In the genomic region with DNA sequence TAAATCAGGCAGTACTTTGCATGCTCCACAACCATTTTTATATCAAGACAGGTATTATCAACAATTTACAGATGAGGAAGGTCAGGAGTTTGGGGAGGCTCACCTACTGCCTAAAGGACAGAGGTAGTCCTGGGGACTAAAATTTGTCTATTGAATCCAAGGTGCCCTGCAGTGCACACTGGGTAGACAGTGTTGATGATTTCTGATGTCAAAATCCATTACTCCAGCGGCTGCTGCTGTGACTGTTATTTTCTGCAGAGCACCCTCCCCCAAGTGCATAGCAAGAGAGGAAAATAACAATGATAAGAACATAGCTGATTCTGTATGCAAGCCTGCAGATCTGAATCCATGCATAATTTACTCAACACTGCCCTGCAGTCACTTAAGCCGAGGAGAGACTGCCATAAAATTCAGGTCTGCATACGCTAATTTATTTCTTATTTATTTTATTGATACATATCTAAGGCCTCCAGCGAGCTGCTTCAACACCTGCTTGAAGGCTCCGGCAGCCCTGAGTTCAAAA, we compare ENCODE assay signal across 26 mouse cellular contexts.
DNase-seq lines count a peak whose midpoint lies in the region; ATAC-seq and TF ChIP-seq lines count a peak whose summit lies in the region.
"Had no signal": no experiment of that assay in that cellular context is flagged by ENCODE, and none has a peak within 500 bp of the region (broad histone marks: within the 10 kb centered on the region; RNA-seq: fewer than 3 reads in every experiment).

No protein-coding gene starts in this region.

- 59% methylated on average over 5 of the region's 5 CpGs for WGBS in forebrain, embryonic 13.5 days
- 78% methylated on average over 5 of the region's 5 CpGs for WGBS in forebrain, embryonic 10.5 days
- 53% methylated on average over 5 of the region's 5 CpGs for WGBS in hindbrain, embryonic 14.5 days
- WGBS in hindbrain, postnatal 0 days = 60% methylated on average over 5 of the region's 5 CpGs
- 33% methylated on average over 5 of the region's 5 CpGs for WGBS in midbrain, embryonic 16.5 days
- 82% methylated on average over 5 of the region's 5 CpGs for WGBS in cerebellum, adult 2 months

- no peak overlapping the region for H3K4me2 ChIP-seq in forebrain, embryonic 13.5 days
- H3K4me2 ChIP-seq in hindbrain, embryonic 14.5 days (replicated peaks) = no peak overlapping the region
- no peak overlapping the region for H3K4me2 ChIP-seq in hindbrain, postnatal 0 days (ENCODE audit: low read depth, low read length)
- H3K4me2 ChIP-seq in midbrain, embryonic 16.5 days (ENCODE audit: low read length) = no peak overlapping the region
- H3K4me2 ChIP-seq: embryonic facial prominence, embryonic 13.5 days; heart, embryonic 12.5 days; kidney, embryonic 15.5 days; limb, embryonic 12.5 days; liver, embryonic 15.5 days; lung, embryonic 14.5 days had no signal

- TF ChIP-seq POLR2A in brain, embryonic 14.5 days (IDR thresholded peaks at IDR 0.05; ENCODE audit: borderline replicate concordance, extremely low read depth, insufficient read depth, insufficient read length, poor library complexity, severe bottlenecking) = no peak
- TF ChIP-seq POLR2A in cerebellum, adult 2 months (IDR thresholded peaks at IDR 0.05; ENCODE audit: borderline replicate concordance, insufficient read depth, low read length) = no peak

- no peaks in the 10 kb centered on the region for H3K9me3 ChIP-seq in forebrain, embryonic 13.5 days (replicated peaks)
- H3K9me3 ChIP-seq in forebrain, embryonic 10.5 days = no peaks in the 10 kb centered on the region
- H3K9me3 ChIP-seq in hindbrain, embryonic 14.5 days (ENCODE audit: control insufficient read depth, low read length) = no peaks in the 10 kb centered on the region
- H3K9me3 ChIP-seq in hindbrain, postnatal 0 days (ENCODE audit: low read length) = no peaks in the 10 kb centered on the region
- no peaks in the 10 kb centered on the region for H3K9me3 ChIP-seq in midbrain, embryonic 16.5 days (replicated peaks; ENCODE audit: control insufficient read depth, low read length, poor library complexity, severe bottlenecking)
- H3K9me3 ChIP-seq: embryonic facial prominence, embryonic 13.5 days; heart, embryonic 12.5 days; kidney, embryonic 15.5 days; limb, embryonic 12.5 days; liver, embryonic 15.5 days had no signal

- H3K4me3 ChIP-seq in forebrain, embryonic 13.5 days = no peak overlapping the region
- no peak overlapping the region for H3K4me3 ChIP-seq in forebrain, embryonic 10.5 days
- H3K4me3 ChIP-seq in hindbrain, embryonic 14.5 days (replicated peaks; ENCODE audit: low read length) = no peak overlapping the region
- H3K4me3 ChIP-seq in hindbrain, postnatal 0 days (ENCODE audit: low read length) = no peak overlapping the region
- H3K4me3 ChIP-seq in midbrain, embryonic 16.5 days (ENCODE audit: low read depth, low read length) = no peak overlapping the region
- no peak overlapping the region for H3K4me3 ChIP-seq in cerebellum, adult 2 months (replicated peaks; ENCODE audit: insufficient read depth, low read depth, low read length)
- H3K4me3 ChIP-seq: embryonic facial prominence, embryonic 13.5 days; gastrocnemius, adult 2 months; heart, adult 2 months; heart, embryonic 12.5 days; kidney, embryonic 15.5 days; limb, embryonic 12.5 days; liver, embryonic 15.5 days had no signal

- DNase-seq in forebrain, embryonic 10.5 days (ENCODE audit: extremely low spot score, low spot score) = no peak
- DNase-seq in hindbrain, embryonic 14.5 days (ENCODE audit: low spot score) = no peak
- DNase-seq in hindbrain, postnatal 0 days (ENCODE audit: low spot score) = no peak
- DNase-seq in brain, embryonic 14.5 days (ENCODE audit: low read depth) = peak; percentile 64
- DNase-seq in cerebellum, adult 2 months = no peak
- no peak for DNase-seq in urinary bladder, postnatal 36 days (ENCODE audit: low spot score in 2 of 2)
- DNase-seq: adrenal gland, adult 8-10 months; cerebellum, adult 9-10 months; gastrocnemius, adult 2 months; gastrocnemius, postnatal 36 days; heart, adult 2 months; heart, postnatal 4 days; kidney, adult 18-20 months; kidney, postnatal 25 days; lung, embryonic 14.5 days; lung, postnatal 36 days; right cerebral cortex, postnatal 14 days; thymus, postnatal 4 days had no signal

- no peak for TF ChIP-seq CTCF in hindbrain, postnatal 0 days (IDR thresholded peaks at IDR 0.05; ENCODE audit: low read depth)
- TF ChIP-seq CTCF in brain, embryonic 14.5 days (IDR thresholded peaks at IDR 0.05; ENCODE audit: borderline replicate concordance, extremely low read depth, insufficient read depth, insufficient read length) = no peak
- no peak for TF ChIP-seq CTCF in cerebellum, adult 2 months (IDR thresholded peaks at IDR 0.05; ENCODE audit: borderline replicate concordance, insufficient read depth, low read depth, low read length)

- no peak overlapping the region; the same call in 1 of the 2 replicates for H3K27ac ChIP-seq in forebrain, embryonic 13.5 days
- H3K27ac ChIP-seq in forebrain, embryonic 10.5 days = no peak overlapping the region
- H3K27ac ChIP-seq in hindbrain, embryonic 14.5 days = peak overlapping the region; percentile 26; the same call in 1 of the 2 replicates
- H3K27ac ChIP-seq in hindbrain, postnatal 0 days = no peak overlapping the region
- H3K27ac ChIP-seq in midbrain, embryonic 16.5 days (ENCODE audit: low read length) = peak overlapping the region; percentile 68
- H3K27ac ChIP-seq in cerebellum, adult 2 months (ENCODE audit: insufficient read depth, low read length) = no peak overlapping the region
- H3K27ac ChIP-seq: embryonic facial prominence, embryonic 13.5 days; gastrocnemius, adult 2 months; heart, adult 2 months; kidney, embryonic 15.5 days; limb, embryonic 12.5 days; liver, embryonic 15.5 days had no signal

- peaks cover 20% of the 10 kb centered on the region for H3K4me1 ChIP-seq in forebrain, embryonic 13.5 days
- peaks cover 7% of the 10 kb centered on the region; the same call in 1 of the 2 replicates for H3K4me1 ChIP-seq in forebrain, embryonic 10.5 days
- 0 out of 2 replicates have a peak, but pooled peaks cover 4% of the 10 kb centered on the region for H3K4me1 ChIP-seq in hindbrain, embryonic 14.5 days (replicated peaks; ENCODE audit: control insufficient read depth, insufficient read depth, low read length)
- H3K4me1 ChIP-seq in hindbrain, postnatal 0 days (ENCODE audit: insufficient read depth, low read length) = no peaks in the 10 kb centered on the region
- peaks cover 20% of the 10 kb centered on the region for H3K4me1 ChIP-seq in midbrain, embryonic 16.5 days (ENCODE audit: control insufficient read depth, insufficient read depth, low read length)
- 0 out of 2 replicates have a peak, but pooled peaks cover 3% of the 10 kb centered on the region for H3K4me1 ChIP-seq in cerebellum, adult 2 months (ENCODE audit: control insufficient read depth, insufficient read depth, low read length)
- H3K4me1 ChIP-seq: embryonic facial prominence, embryonic 13.5 days; kidney, embryonic 15.5 days; limb, embryonic 12.5 days; liver, embryonic 15.5 days had no signal

- peak; percentile 49; the same call in 1 of the 2 replicates for ATAC-seq in forebrain, embryonic 13.5 days
- ATAC-seq in hindbrain, embryonic 14.5 days (ENCODE audit: low FRiP score) = 0 out of 2 replicates have a peak, but pooled peaks have one; percentile 35
- no peak for ATAC-seq in hindbrain, postnatal 0 days
- ATAC-seq in midbrain, embryonic 16.5 days = peak; percentile 81

- H3K27me3 ChIP-seq in forebrain, embryonic 13.5 days = no peaks in the 10 kb centered on the region
- no peaks in the 10 kb centered on the region for H3K27me3 ChIP-seq in forebrain, embryonic 10.5 days (ENCODE audit: poor library complexity, severe bottlenecking)
- H3K27me3 ChIP-seq in hindbrain, embryonic 14.5 days (ENCODE audit: control insufficient read depth, insufficient read depth, low read length) = no peaks in the 10 kb centered on the region
- H3K27me3 ChIP-seq in hindbrain, postnatal 0 days (ENCODE audit: insufficient read depth, low read length) = no peaks in the 10 kb centered on the region
- no peaks in the 10 kb centered on the region for H3K27me3 ChIP-seq in midbrain, embryonic 16.5 days (ENCODE audit: control insufficient read depth, insufficient read depth, low read depth, low read length)
- no peaks in the 10 kb centered on the region for H3K27me3 ChIP-seq in cerebellum, adult 2 months (ENCODE audit: control insufficient read depth, insufficient read depth, low read length)
- H3K27me3 ChIP-seq: CH12.LX; embryonic facial prominence, embryonic 13.5 days; heart, embryonic 12.5 days; kidney, embryonic 15.5 days; limb, embryonic 12.5 days; liver, embryonic 15.5 days had no signal

- no peaks in the 10 kb centered on the region for H3K36me3 ChIP-seq in forebrain, embryonic 13.5 days (ENCODE audit: poor library complexity, severe bottlenecking)
- H3K36me3 ChIP-seq in forebrain, embryonic 10.5 days (replicated peaks) = no peaks in the 10 kb centered on the region
- no peaks in the 10 kb centered on the region for H3K36me3 ChIP-seq in hindbrain, embryonic 14.5 days (replicated peaks; ENCODE audit: control insufficient read depth, insufficient read depth)
- no peaks in the 10 kb centered on the region for H3K36me3 ChIP-seq in hindbrain, postnatal 0 days (ENCODE audit: insufficient read depth, low read length)
- no peaks in the 10 kb centered on the region for H3K36me3 ChIP-seq in midbrain, embryonic 16.5 days (ENCODE audit: control insufficient read depth, insufficient read depth, low read length)
- H3K36me3 ChIP-seq: embryonic facial prominence, embryonic 13.5 days; heart, embryonic 12.5 days; kidney, embryonic 15.5 days; limb, embryonic 12.5 days; liver, embryonic 15.5 days had no signal

- no peak overlapping the region for H3K9ac ChIP-seq in forebrain, embryonic 13.5 days
- H3K9ac ChIP-seq in hindbrain, embryonic 14.5 days = no peak overlapping the region
- H3K9ac ChIP-seq in hindbrain, postnatal 0 days (replicated peaks; ENCODE audit: low read length) = no peak overlapping the region
- no peak overlapping the region for H3K9ac ChIP-seq in midbrain, embryonic 16.5 days (ENCODE audit: low read depth, low read length)
- H3K9ac ChIP-seq: embryonic facial prominence, embryonic 13.5 days; heart, embryonic 12.5 days; kidney, embryonic 15.5 days; limb, embryonic 12.5 days; liver, embryonic 15.5 days; lung, embryonic 14.5 days had no signal

Comparison
In these comparisons a context has a peak if more than half of its experiments do, and no peak if none do; other contexts are left out.
1. H3K27ac ChIP-seq: peak in hindbrain, embryonic 14.5 days (single experiment) and midbrain, embryonic 16.5 days (single experiment); none in forebrain, embryonic 13.5 days (single experiment), forebrain, embryonic 10.5 days (single experiment), hindbrain, postnatal 0 days (single experiment) and cerebellum, adult 2 months (single experiment).